Comparison of ENCODE assay signal across 20 mouse cellular contexts in genomic region chr3:32586274-32586673, GRCm38 (mm10). TPM values are rescaled to one million over a fixed set of nuclear protein-coding genes. Genes with fewer than 3 reads are reported as not detected.
DNase-seq lines count a peak whose midpoint lies in the region; ATAC-seq and TF ChIP-seq lines count a peak whose summit lies in the region.
"Had no signal": no experiment of that assay in that cellular context is flagged by ENCODE, and none has a peak within 500 bp of the region (broad histone marks: within the 10 kb centered on the region; RNA-seq: fewer than 3 reads in every experiment).

No protein-coding gene starts in this region.

- H3K4me1 ChIP-seq in liver, embryonic 14.5 days (replicated peaks; ENCODE audit: control insufficient read depth in 2 of 2, insufficient read depth in 2 of 2, low read length in 1 of 2), result no peaks in the 10 kb centered on the region
- H3K4me1 ChIP-seq in MEL (ENCODE audit: control insufficient read depth in 1 of 2, insufficient read depth in 2 of 2, low read length in 2 of 2), result no peaks in the 10 kb centered on the region
- no peaks in the 10 kb centered on the region for H3K4me1 ChIP-seq in stomach, postnatal 0 days (replicated peaks; ENCODE audit: control insufficient read depth, insufficient read depth)
- H3K4me1 ChIP-seq: hindbrain, embryonic 15.5 days; liver, embryonic 13.5 days; midbrain, embryonic 15.5 days; neural tube, embryonic 15.5 days; stomach, embryonic 15.5 days had no signal

- TF ChIP-seq EP300 in liver, embryonic 14.5 days (IDR thresholded peaks at IDR 0.05; ENCODE audit: low read depth), result no peak
- TF ChIP-seq EP300 in MEL (IDR thresholded peaks at IDR 0.05; ENCODE audit: low read depth in 1 of 2, low read length in 2 of 2), result no peak
- no peak for TF ChIP-seq EP300 in stomach, postnatal 0 days (optimal IDR thresholded peaks at IDR 0.05)

- no peaks in the 10 kb centered on the region for H3K27me3 ChIP-seq in liver, embryonic 14.5 days (ENCODE audit: control insufficient read depth, insufficient read depth, low read length)
- H3K27me3 ChIP-seq in MEL (ENCODE audit: control insufficient read depth in 1 of 2, insufficient read depth in 2 of 2, low read length in 2 of 2), result no peaks in the 10 kb centered on the region
- H3K27me3 ChIP-seq in stomach, postnatal 0 days (ENCODE audit: control insufficient read depth, insufficient read depth, low read length), result no peaks in the 10 kb centered on the region
- H3K27me3 ChIP-seq: hindbrain, embryonic 15.5 days; liver, embryonic 13.5 days; midbrain, embryonic 15.5 days; neural tube, embryonic 15.5 days; stomach, embryonic 15.5 days had no signal

- DNase-seq in CD4-positive, CD25-positive, alpha-beta regulatory T cell, adult 2 months (ENCODE audit: low read depth, low spot score), result peak; percentile 2
- DNase-seq in liver, embryonic 14.5 days (ENCODE audit: low read depth in 3 of 3, low spot score in 3 of 3), result no peak
- DNase-seq in liver (no peak), MEL (ENCODE audit: low read depth, low spot score) (peak; percentile 31)
- no peak for DNase-seq in stomach, postnatal 0 days (ENCODE audit: low spot score)
- DNase-seq in left cerebral cortex, postnatal 36 days (ENCODE audit: low spot score in 2 of 2), result no peak
- DNase-seq in cerebellum, postnatal 14 days, result no peak
- DNase-seq: cerebellum, adult 18-20 months; cerebellum, postnatal 36 days; heart, adult 11 months; heart, postnatal 36 days; kidney, adult 11 months; kidney, postnatal 14 days; liver, embryonic 13.5 days had no signal

- H3K4me2 ChIP-seq in liver, embryonic 14.5 days (ENCODE audit: low read depth), result no peak overlapping the region
- no peak overlapping the region for H3K4me2 ChIP-seq in stomach, postnatal 0 days (replicated peaks; ENCODE audit: low read depth)
- H3K4me2 ChIP-seq: hindbrain, embryonic 15.5 days; liver, embryonic 13.5 days; midbrain, embryonic 15.5 days; neural tube, embryonic 15.5 days; stomach, embryonic 15.5 days had no signal

- no peaks in the 10 kb centered on the region for H3K79me2 ChIP-seq in MEL (ENCODE audit: control insufficient read depth, insufficient read depth, low read length, poor library complexity)

- H3K9ac ChIP-seq in liver, embryonic 14.5 days (replicated peaks), result no peak overlapping the region
- no peak overlapping the region for H3K9ac ChIP-seq in MEL (ENCODE audit: control insufficient read depth, low read depth, low read length, poor library complexity, severe bottlenecking)
- no peak overlapping the region for H3K9ac ChIP-seq in stomach, postnatal 0 days (ENCODE audit: low read length)
- H3K9ac ChIP-seq: hindbrain, embryonic 15.5 days; liver, embryonic 13.5 days; midbrain, embryonic 15.5 days; neural tube, embryonic 15.5 days; stomach, embryonic 15.5 days had no signal

- H3K27ac ChIP-seq in liver, embryonic 14.5 days, result no peak overlapping the region
- no peak overlapping the region for H3K27ac ChIP-seq in MEL (ENCODE audit: control insufficient read depth, low read depth, low read length)
- no peak overlapping the region for H3K27ac ChIP-seq in stomach, postnatal 0 days (replicated peaks)
- H3K27ac ChIP-seq: hindbrain, embryonic 15.5 days; left cerebral cortex, adult 2 months; liver, embryonic 13.5 days; midbrain, embryonic 15.5 days; neural tube, embryonic 15.5 days; stomach, embryonic 15.5 days had no signal

- ATAC-seq in CD4-positive, CD25-positive, alpha-beta regulatory T cell, adult 4 months, result no peak
- no peak for ATAC-seq in liver, embryonic 14.5 days (ENCODE audit: insufficient read depth)
- ATAC-seq in stomach, postnatal 0 days (ENCODE audit: low FRiP score, low TSS enrichment), result no peak
- ATAC-seq: midbrain, embryonic 15.5 days had no signal

- no peak for TF ChIP-seq POLR2A in MEL (IDR thresholded peaks at IDR 0.05; ENCODE audit: control insufficient read depth in 1 of 2, insufficient read depth in 1 of 2, low read depth in 1 of 2, low read length in 2 of 2, poor library complexity in 1 of 2)

- no peak overlapping the region for H3K4me3 ChIP-seq in liver, embryonic 14.5 days (ENCODE audit: insufficient read depth in 1 of 2, low read depth in 2 of 2, low read length in 2 of 2)
- H3K4me3 ChIP-seq in MEL (ENCODE audit: control insufficient read depth in 1 of 2, insufficient read depth in 1 of 2, low read depth in 2 of 2, low read length in 2 of 2), result no peak overlapping the region
- H3K4me3 ChIP-seq in stomach, postnatal 0 days (ENCODE audit: low read depth, low read length), result no peak overlapping the region
- H3K4me3 ChIP-seq: hindbrain, embryonic 15.5 days; left cerebral cortex, adult 2 months; liver, embryonic 13.5 days; midbrain, embryonic 15.5 days; neural tube, embryonic 15.5 days; stomach, embryonic 15.5 days had no signal

- peak; percentile 9; the same call in 1 of the 2 replicates for TF ChIP-seq CTCF in liver, embryonic 14.5 days (IDR thresholded peaks at IDR 0.05; ENCODE audit: low read depth)
- TF ChIP-seq CTCF in MEL (IDR thresholded peaks at IDR 0.05 in 2 of 3, conservative IDR thresholded peaks at IDR 0.05 in 1 of 3; ENCODE audit: control insufficient read depth in 1 of 3, insufficient read depth in 1 of 3, low read depth in 2 of 3, low read length in 3 of 3, poor library complexity in 1 of 3, severe bottlenecking in 1 of 3), result peak in 2 of 3 experiments; percentile 9 to 18; a peak in 2 of 6 replicates
- TF ChIP-seq CTCF in stomach, postnatal 0 days (IDR thresholded peaks at IDR 0.05; ENCODE audit: low read depth), result peak; percentile 22; the same call in 1 of the 2 replicates

- 69% methylated on average over 3 of the region's 3 CpGs for WGBS in liver, embryonic 14.5 days (ENCODE audit: insufficient replicate concordance)
- WGBS in stomach, postnatal 0 days, result 94% methylated on average over 3 of the region's 3 CpGs

- H3K9me3 ChIP-seq in liver, embryonic 14.5 days (ENCODE audit: control insufficient read depth, low read length), result no peaks in the 10 kb centered on the region
- H3K9me3 ChIP-seq in MEL (replicated peaks; ENCODE audit: insufficient read depth, low read length), result no peaks in the 10 kb centered on the region
- no peaks in the 10 kb centered on the region for H3K9me3 ChIP-seq in stomach, postnatal 0 days (ENCODE audit: control insufficient read depth, low read length)
- H3K9me3 ChIP-seq: hindbrain, embryonic 15.5 days; liver, embryonic 13.5 days; midbrain, embryonic 15.5 days; neural tube, embryonic 15.5 days; stomach, embryonic 15.5 days had no signal

- peak; percentile 21 for TF ChIP-seq RAD21 in MEL (IDR thresholded peaks at IDR 0.05; ENCODE audit: low read depth, low read length)

- H3K36me3 ChIP-seq in liver, embryonic 14.5 days (replicated peaks; ENCODE audit: control insufficient read depth, insufficient read depth, low read depth), result no peaks in the 10 kb centered on the region
- H3K36me3 ChIP-seq in MEL (ENCODE audit: control insufficient read depth in 1 of 2, insufficient read depth in 2 of 2, low read length in 2 of 2), result peaks cover 0 to 12% of the 10 kb centered on the region in 2 experiments; a peak in 2 of 4 replicates
- H3K36me3 ChIP-seq in stomach, postnatal 0 days (ENCODE audit: control insufficient read depth, insufficient read depth, low read length), result peaks cover 13% of the 10 kb centered on the region

- intact Hi-C loops in left cerebral cortex, postnatal 36 days (cut with DNase I), result no loop called here

TF ChIP-seq in MEL, 35 proteins besides CTCF, POLR2A, EP300 and RAD21:
- 0 out of 4 replicates have a peak, but pooled peaks of 1 of the 2 experiments have one; percentile 25 for TF ChIP-seq USF2 (IDR thresholded peaks at IDR 0.05; ENCODE audit: borderline replicate concordance in 1 of 2, insufficient read depth in 1 of 2, low read depth in 1 of 2, low read length in 2 of 2)
- no peak for TF ChIP-seq JUND (IDR thresholded peaks at IDR 0.05; ENCODE audit: low read depth, low read length)
- peak; percentile 79 for TF ChIP-seq USF1 (IDR thresholded peaks at IDR 0.05; ENCODE audit: low read depth, low read length)

RNA-seq across cellular contexts. Expression of gene Gnb4, which starts 30.1 kb away (rescaled TPM):
- polyA plus RNA-seq in CD4-positive, CD25-positive, alpha-beta regulatory T cell, adult 4 months (2017; shearing (Covaris generic)), result 10 to 100 TPM in 1 of 2 experiments, 1 to 10 TPM in 1; 9.5 to 11.0 TPM
- 3.2 and 4.1 TPM in 2 replicates for polyA plus RNA-seq in liver, embryonic 14.5 days (2012; rRNA removed)
- polyA plus RNA-seq in liver, embryonic 14.5 days (2014; fragmentation: Nextera tagmentation; extraction: Ambion mirVana), result 6.9 and 8.8 TPM in 2 replicates
- total RNA-seq in MEL (2012; rRNA removed), result 61.2 and 62.4 TPM in 2 replicates
- 10 to 100 TPM in 1 of 2 experiments, not detected in 1; 49.5 TPM for polyA plus RNA-seq in MEL (2012; ENCODE audit: insufficient read depth in 1 of 2, insufficient read length in 2 of 2, low read depth in 1 of 2, low replicate concordance in 2 of 2, missing spikeins in 1 of 2)
- 39.5 and 42.6 TPM in 2 replicates for polyA plus RNA-seq in stomach, postnatal 0 days (2015; fragmentation: Nextera tagmentation; extraction: Ambion mirVana)
- 10 to 100 TPM; 43.7 to 44.9 TPM for total RNA-seq in left cerebral cortex, postnatal 36 days (2021)

RNA-seq across cellular contexts. Expression of gene Mfn1, which starts 57.0 kb away (rescaled TPM):
- 10 to 100 TPM; 10.2 to 12.0 TPM for polyA plus RNA-seq in CD4-positive, CD25-positive, alpha-beta regulatory T cell, adult 4 months (2017; shearing (Covaris generic))
- polyA plus RNA-seq in liver, embryonic 14.5 days (2012; rRNA removed), result 6.4 and 8.6 TPM in 2 replicates
- 11.0 and 12.6 TPM in 2 replicates for polyA plus RNA-seq in liver, embryonic 14.5 days (2014; fragmentation: Nextera tagmentation; extraction: Ambion mirVana)
- total RNA-seq in MEL (2012; rRNA removed), result 20.8 and 25.5 TPM in 2 replicates
- polyA plus RNA-seq in MEL (2012; ENCODE audit: insufficient read depth in 1 of 2, insufficient read length in 2 of 2, low read depth in 1 of 2, low replicate concordance in 2 of 2, missing spikeins in 1 of 2), result 10 to 100 TPM in 1 of 2 experiments, not detected in 1; 29.4 TPM
- 18.3 and 22.3 TPM in 2 replicates for polyA plus RNA-seq in stomach, postnatal 0 days (2015; fragmentation: Nextera tagmentation; extraction: Ambion mirVana)
- 100 to 1,000 TPM in 1 of 2 experiments, 10 to 100 TPM in 1; 96.7 to 124 TPM for total RNA-seq in left cerebral cortex, postnatal 36 days (2021)

Comparison
In these comparisons a context has a peak if more than half of its experiments do, and no peak if none do; other contexts are left out.
1. DNase-seq: peak in CD4-positive, CD25-positive, alpha-beta regulatory T cell, adult 2 months (single experiment) and MEL (single experiment); none in liver, embryonic 14.5 days (0 of 3), liver (single experiment), stomach, postnatal 0 days (single experiment), left cerebral cortex, postnatal 36 days (0 of 2) and cerebellum, postnatal 14 days (0 of 2).
2. Peak in every context shown above with its lines, with median percentiles within 50 percentile points of each other: CTCF ChIP-seq.